Mouse (Mus musculus) E14TG2a.4 (cell line): ENCODE results near the gene Svs5.

ENCODE experiments used
- CTCF ChIP-seq: conservative IDR thresholded peaks from 2 replicates; pipeline ENCODE4 v1.5.1; 2014; ENCODE audit warnings: low read length
- NANOG ChIP-seq: IDR thresholded peaks from 2 replicates; pipeline ENCODE4 v1.6.1; 2014; ENCODE audit warnings: borderline replicate concordance, low read length, mixed read lengths
- POU5F1 ChIP-seq: IDR thresholded peaks from 2 replicates; pipeline ENCODE4 v1.6.1; 2014; ENCODE audit warnings: low read length, borderline replicate concordance

- TF ChIP-seq CTCF (peak; percentile 70), POU5F1 (no peak), NANOG (no peak)
These were observed 49.2 kb downstream of the Svs5 start for GRCm38 (mm10) chr2:164381726-164382125.
